Comparison of ENCODE assay signal across 17 mouse cellular contexts in the genomic region with DNA sequence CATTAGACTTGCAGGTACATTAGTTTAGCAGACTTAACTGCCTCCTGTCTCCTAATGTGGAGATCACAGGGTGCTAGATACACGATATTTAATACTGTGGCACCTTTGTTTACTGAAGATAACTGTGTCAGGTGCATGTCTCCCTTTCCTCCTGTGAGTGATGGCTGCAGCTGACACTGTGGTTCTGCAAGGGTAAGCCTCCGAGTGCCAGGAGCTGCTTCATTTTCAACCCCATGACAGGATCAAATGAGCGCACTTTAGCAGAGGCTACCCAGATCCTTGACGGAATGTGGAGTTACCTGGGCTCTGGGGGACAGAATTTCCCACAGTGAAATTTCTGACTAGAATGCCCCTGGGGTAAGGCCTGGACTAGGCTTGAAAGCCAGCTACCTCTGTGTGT.
"Had no signal": no experiment of that assay in that cellular context is flagged by ENCODE, and none has a peak within 500 bp of the region (broad histone marks: within the 10 kb centered on the region; RNA-seq: fewer than 3 reads in every experiment).

No protein-coding gene starts in this region.

- H3K27ac ChIP-seq: neural tube, embryonic 12.5 days; neural tube, embryonic 13.5 days; neural tube, embryonic 15.5 days; stomach, embryonic 15.5 days; stomach, postnatal 0 days had no signal

- DNase-seq: retina, postnatal 1 day; right cerebral cortex, adult 18-20 months; right cerebral cortex, postnatal 14 days; right cerebral cortex, postnatal 25 days; right cerebral cortex, postnatal 4 days; spleen, adult 18-20 months; thymus, adult 18-20 months; thymus, adult 2 months; thymus, postnatal 14 days; thymus, postnatal 25 days; thymus, postnatal 36 days; thymus, postnatal 4 days had no signal

- H3K4me3 ChIP-seq: neural tube, embryonic 12.5 days; neural tube, embryonic 13.5 days; neural tube, embryonic 15.5 days; stomach, embryonic 15.5 days had no signal
